Comparison of ENCODE assay signal across 8 mouse cellular contexts in genomic region chr2:127587514-127587844, GRCm38 (mm10). TPM values are rescaled to one million over a fixed set of nuclear protein-coding genes. Genes with fewer than 3 reads are reported as not detected.
DNase-seq lines count a peak whose midpoint lies in the region; ATAC-seq and TF ChIP-seq lines count a peak whose summit lies in the region.

No protein-coding gene starts in this region.

- no peak for TF ChIP-seq CTCF in heart, adult 2 months (IDR thresholded peaks at IDR 0.05)
- TF ChIP-seq CTCF in C2C12 (IDR thresholded peaks at IDR 0.05; ENCODE audit: control insufficient read depth, insufficient read depth, insufficient read length), result no peak
- TF ChIP-seq CTCF in liver, embryonic 14.5 days (IDR thresholded peaks at IDR 0.05; ENCODE audit: low read depth), result no peak

- no peak for TF ChIP-seq POLR2A in heart, adult 2 months (IDR thresholded peaks at IDR 0.05; ENCODE audit: insufficient read depth, low read depth, low read length)

- under 1% methylated on average over 22 of the region's 22 CpGs for WGBS in heart, adult 2 months
- under 1% methylated on average over 22 of the region's 22 CpGs for WGBS in forebrain, embryonic 13.5 days
- WGBS in liver, embryonic 14.5 days (ENCODE audit: insufficient replicate concordance), result 0% methylated on average over 22 of the region's 22 CpGs

- peak overlapping the region; percentile 97 for H3K4me3 ChIP-seq in heart, adult 2 months
- H3K4me3 ChIP-seq in C2C12 (ENCODE audit: insufficient read depth, poor library complexity, severe bottlenecking), result peak overlapping the region; percentile 98
- peak overlapping the region; percentile 93 for H3K4me3 ChIP-seq in forebrain, embryonic 13.5 days
- H3K4me3 ChIP-seq in liver, embryonic 14.5 days (ENCODE audit: insufficient read depth in 1 of 2, low read depth in 2 of 2, low read length in 2 of 2), result peak overlapping the region; percentile 69 to 94

- TF ChIP-seq EP300 in heart, adult 2 months (IDR thresholded peaks at IDR 0.05; ENCODE audit: insufficient read depth, low read depth, low read length), result no peak
- no peak for TF ChIP-seq EP300 in liver, embryonic 14.5 days (IDR thresholded peaks at IDR 0.05; ENCODE audit: low read depth)

- peaks cover 8% of the 10 kb centered on the region for H3K4me1 ChIP-seq in heart, adult 2 months (ENCODE audit: control insufficient read depth, insufficient read depth, low read length)
- peaks cover 33% of the 10 kb centered on the region for H3K4me1 ChIP-seq in forebrain, embryonic 13.5 days
- H3K4me1 ChIP-seq in liver, embryonic 14.5 days (replicated peaks; ENCODE audit: control insufficient read depth in 2 of 2, insufficient read depth in 2 of 2, low read length in 1 of 2), result peaks cover 0 to 21% of the 10 kb centered on the region in 2 experiments; a peak in 3 of 4 replicates

- H3K9me3 ChIP-seq in forebrain, embryonic 13.5 days (replicated peaks), result no peaks in the 10 kb centered on the region
- H3K9me3 ChIP-seq in liver, embryonic 14.5 days (ENCODE audit: control insufficient read depth, low read length), result no peaks in the 10 kb centered on the region

- H3K79me3 ChIP-seq in C2C12 (ENCODE audit: low read depth), result peaks cover 28% of the 10 kb centered on the region

- H3ac ChIP-seq in C2C12 (ENCODE audit: control insufficient read depth, insufficient read length, low read depth), result peak overlapping the region; percentile 98

- H3K27ac ChIP-seq in heart, adult 2 months, result peak overlapping the region; percentile 100
- peak overlapping the region; percentile 90; the same call in 1 of the 2 replicates for H3K27ac ChIP-seq in forebrain, embryonic 13.5 days
- H3K27ac ChIP-seq in liver, embryonic 14.5 days, result peak overlapping the region; percentile 74; the same call in 1 of the 2 replicates

- intact Hi-C loops in heart, adult 2 months (cut with DNase I), result loop anchor here (5.0 to 10.0 kb wide), 2 partner anchors 333 to 1100 kb away; partner anchors contain the start of gene Anapc1
- intact Hi-C loops in heart, postnatal 36 days (cut with DNase I), result no loop called here

- no peak for ATAC-seq in forebrain, embryonic 13.5 days
- ATAC-seq in liver, embryonic 14.5 days (ENCODE audit: insufficient read depth), result peak; percentile 44; the same call in 1 of the 2 replicates
- ATAC-seq in CD4-positive, CD25-positive, alpha-beta regulatory T cell, adult 4 months, result no peak

- H3K36me3 ChIP-seq in heart, adult 2 months (ENCODE audit: control insufficient read depth, insufficient read depth, low read length), result no peaks in the 10 kb centered on the region
- no peaks in the 10 kb centered on the region for H3K36me3 ChIP-seq in C2C12 (ENCODE audit: control insufficient read depth, insufficient read depth)
- H3K36me3 ChIP-seq in forebrain, embryonic 13.5 days (ENCODE audit: poor library complexity, severe bottlenecking), result peaks cover 19% of the 10 kb centered on the region
- H3K36me3 ChIP-seq in liver, embryonic 14.5 days (replicated peaks; ENCODE audit: control insufficient read depth, insufficient read depth, low read depth), result no peaks in the 10 kb centered on the region

- no peaks in the 10 kb centered on the region for H3K27me3 ChIP-seq in heart, adult 2 months (ENCODE audit: control insufficient read depth, insufficient read depth, low read length)
- H3K27me3 ChIP-seq in C2C12 (ENCODE audit: control insufficient read depth, insufficient read depth, insufficient read length), result no peaks in the 10 kb centered on the region
- 0 out of 2 replicates have a peak, but pooled peaks cover 3% of the 10 kb centered on the region for H3K27me3 ChIP-seq in forebrain, embryonic 13.5 days
- no peaks in the 10 kb centered on the region for H3K27me3 ChIP-seq in liver, embryonic 14.5 days (ENCODE audit: control insufficient read depth, insufficient read depth, low read length)

- DNase-seq in heart, adult 2 months, result no peak
- no peak for DNase-seq in heart, postnatal 36 days
- no peak for DNase-seq in liver, embryonic 14.5 days (ENCODE audit: low read depth in 3 of 3, low spot score in 3 of 3)
- DNase-seq in adrenal gland, adult 8-10 months, result no peak
- DNase-seq in cerebellum, adult 8-10 months, result no peak

- H3K4me2 ChIP-seq in forebrain, embryonic 13.5 days, result peak overlapping the region; percentile 86
- peak overlapping the region; percentile 76 for H3K4me2 ChIP-seq in liver, embryonic 14.5 days (ENCODE audit: low read depth)

- H3K9ac ChIP-seq in heart, adult 2 months (ENCODE audit: low read depth, low read length), result peak overlapping the region; percentile 88
- peak overlapping the region; percentile 83 for H3K9ac ChIP-seq in forebrain, embryonic 13.5 days
- H3K9ac ChIP-seq in liver, embryonic 14.5 days (replicated peaks), result peak overlapping the region; percentile 91

- no peaks in the 10 kb centered on the region for H3K79me2 ChIP-seq in heart, adult 2 months (replicated peaks; ENCODE audit: control insufficient read depth, insufficient read depth, low read length)
- H3K79me2 ChIP-seq in C2C12 (ENCODE audit: control insufficient read depth, insufficient read depth), result peaks cover 47% of the 10 kb centered on the region

TF ChIP-seq in C2C12, 6 proteins besides CTCF, POLR2A, EP300 and RAD21:
- TF ChIP-seq MYOD1 (IDR thresholded peaks at IDR 0.05; ENCODE audit: control insufficient read depth, insufficient read length, low read depth), result no peak
- no peak for TF ChIP-seq USF1 (IDR thresholded peaks at IDR 0.05; ENCODE audit: low read depth)
- no peak for TF ChIP-seq FOSL1 (IDR thresholded peaks at IDR 0.05; ENCODE audit: insufficient read depth, low read length, poor library complexity, severe bottlenecking)
- TF ChIP-seq CEBPB (IDR thresholded peaks at IDR 0.05; ENCODE audit: low read depth), result no peak
- no peak for TF ChIP-seq MAX (IDR thresholded peaks at IDR 0.05)
- no peak for TF ChIP-seq MYOG (IDR thresholded peaks at IDR 0.05; ENCODE audit: control insufficient read depth, extremely low read depth, insufficient read length)

RNA-seq across cellular contexts. Expression of gene Mrps5, which starts 0.5 kb away (rescaled TPM):
- total RNA-seq in heart, adult 2 months (2021), result 10 to 100 TPM; 80.3 to 89.7 TPM
- polyA plus RNA-seq in heart, adult 2 months (2012; rRNA removed), result 58.2 and 68.4 TPM in 2 replicates
- total RNA-seq in heart, postnatal 36 days (2021), result 10 to 100 TPM; 95.9 to 98.5 TPM
- polyA plus RNA-seq in C2C12 (2012; fragmentation: generic; extraction: Trizol), result 66.1 TPM
- 181 and 193 TPM in 2 replicates for polyA plus RNA-seq in forebrain, embryonic 13.5 days (2015; fragmentation: Nextera tagmentation; extraction: Ambion mirVana)
- 25.2 and 46.4 TPM in 2 replicates for polyA plus RNA-seq in liver, embryonic 14.5 days (2012; rRNA removed)
- 80.1 and 80.3 TPM in 2 replicates for polyA plus RNA-seq in liver, embryonic 14.5 days (2014; fragmentation: Nextera tagmentation; extraction: Ambion mirVana)
- total RNA-seq in adrenal gland, adult 8-10 months (2022), result 100 to 1,000 TPM in 1 of 4 experiments, 10 to 100 TPM in 3; 87.0 to 107 (median 96.0) TPM
- 100 to 1,000 TPM; 120 to 152 TPM for polyA plus RNA-seq in CD4-positive, CD25-positive, alpha-beta regulatory T cell, adult 4 months (2017; shearing (Covaris generic))

RNA-seq across cellular contexts. Expression of gene Zfp661, which starts 0.6 kb away (rescaled TPM):
- 1 to 10 TPM; 1.7 to 2.0 TPM for total RNA-seq in heart, adult 2 months (2021)
- polyA plus RNA-seq in heart, adult 2 months (2012; rRNA removed), result 1.5 and 2.4 TPM in 2 replicates
- 1 to 10 TPM; 1.3 to 1.6 TPM for total RNA-seq in heart, postnatal 36 days (2021)
- 0.89 TPM for polyA plus RNA-seq in C2C12 (2012; fragmentation: generic; extraction: Trizol)
- polyA plus RNA-seq in forebrain, embryonic 13.5 days (2015; fragmentation: Nextera tagmentation; extraction: Ambion mirVana), result 9.4 and 9.7 TPM in 2 replicates
- polyA plus RNA-seq in liver, embryonic 14.5 days (2012; rRNA removed), result 1.0 and 1.1 TPM in 2 replicates
- 0.83 and 0.86 TPM in 2 replicates for polyA plus RNA-seq in liver, embryonic 14.5 days (2014; fragmentation: Nextera tagmentation; extraction: Ambion mirVana)
- 1 to 10 TPM; 3.7 to 4.7 (median 4.4) TPM for total RNA-seq in adrenal gland, adult 8-10 months (2022)
- polyA plus RNA-seq in CD4-positive, CD25-positive, alpha-beta regulatory T cell, adult 4 months (2017; shearing (Covaris generic)), result 1 to 10 TPM; 3.0 to 3.7 TPM

RNA-seq across cellular contexts. Expression of gene Prom2, which starts 46.2 kb away (rescaled TPM):
- total RNA-seq in heart, adult 2 months (2021), result not detected
- 0.06 and 0.14 TPM in 2 replicates for polyA plus RNA-seq in heart, adult 2 months (2012; rRNA removed)
- total RNA-seq in heart, postnatal 36 days (2021), result under 1 TPM in 1 of 2 experiments, not detected in 1; 0.81 TPM
- not detected for polyA plus RNA-seq in C2C12 (2012; fragmentation: generic; extraction: Trizol)
- not detected in 2 replicates for polyA plus RNA-seq in forebrain, embryonic 13.5 days (2015; fragmentation: Nextera tagmentation; extraction: Ambion mirVana)
- polyA plus RNA-seq in liver, embryonic 14.5 days (2012; rRNA removed), result 0.01 TPM in 1 of 2 replicates, not detected in the other
- polyA plus RNA-seq in liver, embryonic 14.5 days (2014; fragmentation: Nextera tagmentation; extraction: Ambion mirVana), result not detected in 2 replicates
- total RNA-seq in adrenal gland, adult 8-10 months (2022), result 1 to 10 TPM in 2 of 4 experiments, under 1 TPM in 2; 0.80 to 1.8 (median 1.3) TPM
- not detected for polyA plus RNA-seq in CD4-positive, CD25-positive, alpha-beta regulatory T cell, adult 4 months (2017; shearing (Covaris generic))
